Mouse (Mus musculus) neural tube, embryonic 12.5 days (tissue): ENCODE measurements at regions not wholly inside any gene's neighbourhood (a gene's known extent, or its start where the extent isn't known, plus 50 kb on each side); places are given as distances from the start of the nearest gene placed in this dataset.

Experiments
- ATAC-seq: fragments of 200-750 bp; cut with Nextera tagmentation; 2 replicates; pipeline ENCODE4 v1.8.0; 2017; ENCODE audit warnings: low read depth, mild to moderate bottlenecking, moderate TSS enrichment, moderate library complexity; ENCODE audit not compliant: low FRiP score
- H3K27ac ChIP-seq: fragments of 300-500 bp; sonication (generic); 2 replicates; pipeline ENCODE4 v1.5.1; 2016
- H3K27me3 ChIP-seq: fragments of 300-500 bp; sonication (generic); replicated peaks from 2 replicates; pipeline ENCODE4 v1.6.1; 2016; ENCODE audit warnings: mild to moderate bottlenecking
- H3K36me3 ChIP-seq: fragments of 300-500 bp; sonication (generic); 2 replicates; pipeline ENCODE4 v1.6.1; 2016; ENCODE audit warnings: mild to moderate bottlenecking
- H3K4me1 ChIP-seq: fragments of 300-500 bp; sonication (generic); 2 replicates; pipeline ENCODE4 v1.6.1; 2016
- H3K4me2 ChIP-seq: fragments of 300-500 bp; sonication (generic); replicated peaks from 2 replicates; pipeline ENCODE4 v1.6.1; 2016; ENCODE audit warnings: mild to moderate bottlenecking
- H3K4me3 ChIP-seq: fragments of 300-500 bp; sonication (generic); 2 replicates; pipeline ENCODE4 v1.5.1; 2016
- H3K9ac ChIP-seq: fragments of 300-500 bp; sonication (generic); 2 replicates; pipeline ENCODE4 v1.6.1; 2016; ENCODE audit warnings: mild to moderate bottlenecking
- H3K9me3 ChIP-seq: fragments of 300-500 bp; sonication (generic); 2 replicates; pipeline ENCODE4 v1.6.1; 2016; ENCODE audit warnings: mild to moderate bottlenecking
- WGBS: fragments of 180-500 bp; shearing (Covaris S2); methylation state at CpG from one replicate; pipeline ENCODE4 v1.1.7; 2016; 5-methylcytosine and 5-hydroxymethylcytosine counted together

GRCm38 (mm10) chr3:42154909-42155308 is 412.5 kb downstream of the D3Ertd751e start:
- WGBS, result 62% methylated on average over 4 of the region's 4 CpGs
- no peaks in the 10 kb centered on the region for H3K27me3 ChIP-seq

GRCm38 (mm10) chr3:42163666-42164065 is 421.3 kb downstream of the D3Ertd751e start:
- Histone ChIP-seq H3K9ac (no peak overlapping the region), H3K9me3 (no peaks in the 10 kb centered on the region), H3K27me3 (no peaks in the 10 kb centered on the region), H3K4me1 (no peaks in the 10 kb centered on the region), H3K4me2 (no peak overlapping the region), H3K4me3 (no peak overlapping the region), H3K36me3 (no peaks in the 10 kb centered on the region), H3K27ac (no peak overlapping the region)
- no peak for ATAC-seq
- 80% methylated on average over 3 of the region's 3 CpGs for WGBS

More at GRCm38 (mm10) chr3:42154909-42155308, 412.5 kb downstream of the D3Ertd751e start:
- Histone ChIP-seq H3K9ac (no peak overlapping the region), H3K4me2 (no peak overlapping the region), H3K9me3 (no peaks in the 10 kb centered on the region), H3K4me3 (no peak overlapping the region), H3K36me3 (no peaks in the 10 kb centered on the region), H3K27ac (no peak overlapping the region), H3K4me1 (no peaks in the 10 kb centered on the region)
- ATAC-seq, result no peak

GRCm38 (mm10) chr3:42199206-42199605 is 456.8 kb downstream of the D3Ertd751e start:
- Histone ChIP-seq H3K4me2 (no peak overlapping the region), H3K27ac (no peak overlapping the region), H3K27me3 (no peaks in the 10 kb centered on the region), H3K4me1 (no peaks in the 10 kb centered on the region), H3K9ac (no peak overlapping the region), H3K4me3 (no peak overlapping the region), H3K36me3 (no peaks in the 10 kb centered on the region), H3K9me3 (no peaks in the 10 kb centered on the region)
- 89% methylated on average over 1 of the region's 1 CpGs for WGBS
- ATAC-seq, result no peak

GRCm38 (mm10) chr3:42201373-42201772 is 459.0 kb downstream of the D3Ertd751e start:
- Histone ChIP-seq H3K36me3 (no peaks in the 10 kb centered on the region), H3K9ac (no peak overlapping the region), H3K4me1 (no peaks in the 10 kb centered on the region), H3K27ac (no peak overlapping the region), H3K9me3 (no peaks in the 10 kb centered on the region), H3K4me2 (no peak overlapping the region), H3K4me3 (no peak overlapping the region), H3K27me3 (no peaks in the 10 kb centered on the region)
- no peak for ATAC-seq
- WGBS, result 88% methylated on average over 6 of the region's 6 CpGs

- H3K27ac ChIP-seq, result no peak overlapping the region
- no peaks in the 10 kb centered on the region for H3K4me1 ChIP-seq
- no peaks in the 10 kb centered on the region for H3K36me3 ChIP-seq
- no peak overlapping the region for H3K4me2 ChIP-seq
- no peaks in the 10 kb centered on the region for H3K9me3 ChIP-seq
- H3K27me3 ChIP-seq, result no peaks in the 10 kb centered on the region
- WGBS, result 86% methylated on average over 4 of the region's 4 CpGs
- no peak for ATAC-seq
- no peak overlapping the region for H3K4me3 ChIP-seq
- no peak overlapping the region for H3K9ac ChIP-seq
Measured at GRCm38 (mm10) chr3:42205640-42206039, 463.2 kb downstream of the D3Ertd751e start.

GRCm38 (mm10) chr3:42211420-42211819 is 469.0 kb downstream of the D3Ertd751e start:
- no peaks in the 10 kb centered on the region for H3K36me3 ChIP-seq
- H3K4me3 ChIP-seq, result no peak overlapping the region
- WGBS, result 84% methylated on average over 3 of the region's 3 CpGs
- no peaks in the 10 kb centered on the region for H3K9me3 ChIP-seq
- H3K4me1 ChIP-seq, result no peaks in the 10 kb centered on the region
- no peak overlapping the region for H3K4me2 ChIP-seq
- no peak overlapping the region for H3K9ac ChIP-seq
- no peak overlapping the region for H3K27ac ChIP-seq
- ATAC-seq, result no peak
- H3K27me3 ChIP-seq, result no peaks in the 10 kb centered on the region

GRCm38 (mm10) chr3:42212456-42212855 is 470.0 kb downstream of the D3Ertd751e start:
- Histone ChIP-seq H3K27ac (no peak overlapping the region), H3K9ac (no peak overlapping the region), H3K9me3 (no peaks in the 10 kb centered on the region), H3K27me3 (no peaks in the 10 kb centered on the region), H3K36me3 (no peaks in the 10 kb centered on the region), H3K4me1 (no peaks in the 10 kb centered on the region), H3K4me2 (no peak overlapping the region), H3K4me3 (no peak overlapping the region)
- no peak for ATAC-seq
- 88% methylated on average over 5 of the region's 5 CpGs for WGBS

GRCm38 (mm10) chr3:42213163-42213562 is 470.8 kb downstream of the D3Ertd751e start:
- no peak for ATAC-seq
- Histone ChIP-seq H3K9me3 (no peaks in the 10 kb centered on the region), H3K27me3 (no peaks in the 10 kb centered on the region), H3K4me3 (no peak overlapping the region), H3K4me1 (no peaks in the 10 kb centered on the region), H3K36me3 (no peaks in the 10 kb centered on the region), H3K9ac (no peak overlapping the region), H3K4me2 (no peak overlapping the region), H3K27ac (no peak overlapping the region)
- WGBS, result 78% methylated on average over 6 of the region's 6 CpGs

- Histone ChIP-seq H3K27ac (no peak overlapping the region), H3K9ac (no peak overlapping the region), H3K4me1 (no peaks in the 10 kb centered on the region), H3K4me2 (no peak overlapping the region), H3K4me3 (no peak overlapping the region), H3K27me3 (no peaks in the 10 kb centered on the region), H3K9me3 (no peaks in the 10 kb centered on the region), H3K36me3 (no peaks in the 10 kb centered on the region)
- 32% methylated on average over 10 of the region's 10 CpGs for WGBS
- 0 out of 2 replicates have a peak, but pooled peaks have one; percentile 33 for ATAC-seq
Measured at GRCm38 (mm10) chr3:42214624-42215276, 472.3 kb downstream of the D3Ertd751e start.

- WGBS, result 91% methylated on average over 3 of the region's 3 CpGs
- Histone ChIP-seq H3K9ac (no peak overlapping the region), H3K27ac (no peak overlapping the region), H3K4me2 (no peak overlapping the region), H3K9me3 (no peaks in the 10 kb centered on the region), H3K27me3 (no peaks in the 10 kb centered on the region), H3K4me3 (no peak overlapping the region), H3K36me3 (no peaks in the 10 kb centered on the region), H3K4me1 (no peaks in the 10 kb centered on the region)
- ATAC-seq, result no peak
Measured at GRCm38 (mm10) chr3:42218719-42219118, 476.3 kb downstream of the D3Ertd751e start.

GRCm38 (mm10) chr3:42227679-42228398 is 485.4 kb downstream of the D3Ertd751e start:
- Histone ChIP-seq H3K4me2 (no peak overlapping the region), H3K9ac (no peak overlapping the region), H3K27ac (no peak overlapping the region), H3K9me3 (no peaks in the 10 kb centered on the region), H3K27me3 (no peaks in the 10 kb centered on the region), H3K4me3 (no peak overlapping the region), H3K36me3 (no peaks in the 10 kb centered on the region), H3K4me1 (no peaks in the 10 kb centered on the region)
- ATAC-seq, result no peak
- WGBS, result 90% methylated on average over 4 of the region's 4 CpGs

- 83% methylated on average over 3 of the region's 3 CpGs for WGBS
- H3K36me3 ChIP-seq, result no peaks in the 10 kb centered on the region
- no peak overlapping the region for H3K9ac ChIP-seq
- H3K4me2 ChIP-seq, result no peak overlapping the region
- no peaks in the 10 kb centered on the region for H3K9me3 ChIP-seq
- no peak for ATAC-seq
- H3K4me3 ChIP-seq, result no peak overlapping the region
- no peak overlapping the region for H3K27ac ChIP-seq
- no peaks in the 10 kb centered on the region for H3K4me1 ChIP-seq
- no peaks in the 10 kb centered on the region for H3K27me3 ChIP-seq
Measured at GRCm38 (mm10) chr3:42228399-42228755, 486.0 kb downstream of the D3Ertd751e start.

- H3K4me2 ChIP-seq, result no peak overlapping the region
- 90% methylated on average over 5 of the region's 5 CpGs for WGBS
- H3K4me3 ChIP-seq, result no peak overlapping the region
- H3K36me3 ChIP-seq, result no peaks in the 10 kb centered on the region
- H3K4me1 ChIP-seq, result no peaks in the 10 kb centered on the region
- H3K9ac ChIP-seq, result no peak overlapping the region
- no peaks in the 10 kb centered on the region for H3K27me3 ChIP-seq
- H3K9me3 ChIP-seq, result no peaks in the 10 kb centered on the region
- H3K27ac ChIP-seq, result no peak overlapping the region
- no peak for ATAC-seq
Measured at GRCm38 (mm10) chr3:42232268-42232667, 489.9 kb downstream of the D3Ertd751e start.
